Mouse (Mus musculus) testis, adult 2 months (tissue): ENCODE data around the gene Abhd2.

Source experiments
- CTCF ChIP-seq: fragments of 200-500 bp; IDR thresholded peaks from 2 replicates; pipeline ENCODE4 v1.5.1; 2012; ENCODE audit warnings: low read depth, mild to moderate bottlenecking, inconsistent platforms, low read length, moderate library complexity; ENCODE audit not compliant: control insufficient read depth, insufficient read depth, insufficient replicate concordance
- POLR2A ChIP-seq: fragments of 200-500 bp; IDR thresholded peaks from 2 replicates; pipeline ENCODE4 v1.6.1; 2012; ENCODE audit warnings: low read depth, mild to moderate bottlenecking, inconsistent platforms, low read length, moderate library complexity; ENCODE audit not compliant: control insufficient read depth

- TF ChIP-seq CTCF: no peak
- TF ChIP-seq POLR2A: no peak
These were observed 30.9 kb upstream of the Abhd2 start for GRCm38 (mm10) chr7:79241931-79242625.
